Mouse (Mus musculus) thymus, adult 2 months (tissue): ENCODE data around the gene Enpp6.

ENCODE experiments used
- CTCF ChIP-seq: fragments of 200-500 bp; IDR thresholded peaks from 2 replicates; pipeline ENCODE4 v1.5.1; 2012; ENCODE audit warnings: mild to moderate bottlenecking, control low read depth, low read length, moderate library complexity, borderline replicate concordance; ENCODE audit not compliant: control insufficient read depth, poor library complexity, insufficient read depth; ENCODE audit errors: extremely low read depth
- POLR2A ChIP-seq: fragments of 200-500 bp; IDR thresholded peaks from 2 replicates; pipeline ENCODE4 v1.6.1; 2012; ENCODE audit warnings: mild to moderate bottlenecking, low read length, control low read depth, moderate library complexity; ENCODE audit not compliant: control insufficient read depth, poor library complexity, insufficient read depth; ENCODE audit errors: extremely low read depth

GRCm38 (mm10) chr8:46943337-46943736 lies 43.4 kb upstream of the Enpp6 start:
- TF ChIP-seq CTCF (no peak), POLR2A (no peak)
